Mouse (Mus musculus): ENCODE data around the gene R3hcc1l.

- TF ChIP-seq POLR2A (IDR thresholded peaks at IDR 0.05; ENCODE audit: borderline replicate concordance, low read depth, low read length) (no peak), CTCF (IDR thresholded peaks at IDR 0.05; ENCODE audit: low read depth, low read length) (no peak)
Measured at GRCm38 (mm10) chr19:42608082-42608481, 89.5 kb downstream of the R3hcc1l start.
